Mouse (Mus musculus): ENCODE results near the gene Nudcd3.
"Not testable (repeated sequence)": the region's sequence is repeated elsewhere in the genome, so short reads cannot be mapped to it uniquely, and the experiment has no call there.

Nudcd3 gene

DNA sequence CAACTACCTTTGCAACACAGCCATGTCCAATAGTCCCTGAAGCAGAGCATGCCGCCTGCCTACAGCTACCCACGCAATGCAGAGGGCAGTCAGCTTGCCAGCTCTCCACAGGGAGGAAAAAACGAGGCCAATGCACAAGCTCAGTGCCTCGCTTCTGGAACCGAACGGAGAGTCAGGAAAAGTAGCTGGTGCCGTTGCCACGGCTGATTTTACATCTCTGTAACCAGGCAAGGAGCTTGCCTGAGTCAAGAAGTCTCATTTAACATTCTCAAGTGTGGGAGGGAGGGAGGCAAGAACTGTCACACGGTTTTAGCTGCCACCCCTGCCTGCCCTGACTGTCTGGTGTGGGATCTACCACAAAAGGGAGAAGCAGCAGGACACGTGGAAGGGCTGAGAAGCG, 79.6 kb downstream of the Nudcd3 start:
- no peak for DNase-seq

DNA sequence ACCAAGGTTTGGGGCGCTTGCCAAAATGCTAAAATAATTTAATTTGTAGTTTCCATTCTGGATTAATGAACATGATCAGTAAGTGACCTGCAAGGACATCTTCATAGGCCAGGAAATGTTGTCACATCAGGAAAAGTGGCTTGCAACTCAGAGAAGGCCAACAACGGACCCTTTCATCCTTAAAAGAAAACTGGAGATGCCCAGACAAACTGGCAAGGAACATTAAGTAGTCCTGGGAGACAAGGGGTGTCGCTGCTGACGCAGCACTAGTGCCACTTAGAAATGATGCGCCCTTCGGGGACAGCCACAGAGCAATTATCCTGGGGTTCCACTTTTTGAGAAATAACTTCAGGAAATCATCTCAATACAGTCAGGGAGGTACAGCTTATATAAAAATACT, 80.2 kb downstream of the Nudcd3 start:
- no peak for DNase-seq

DNA sequence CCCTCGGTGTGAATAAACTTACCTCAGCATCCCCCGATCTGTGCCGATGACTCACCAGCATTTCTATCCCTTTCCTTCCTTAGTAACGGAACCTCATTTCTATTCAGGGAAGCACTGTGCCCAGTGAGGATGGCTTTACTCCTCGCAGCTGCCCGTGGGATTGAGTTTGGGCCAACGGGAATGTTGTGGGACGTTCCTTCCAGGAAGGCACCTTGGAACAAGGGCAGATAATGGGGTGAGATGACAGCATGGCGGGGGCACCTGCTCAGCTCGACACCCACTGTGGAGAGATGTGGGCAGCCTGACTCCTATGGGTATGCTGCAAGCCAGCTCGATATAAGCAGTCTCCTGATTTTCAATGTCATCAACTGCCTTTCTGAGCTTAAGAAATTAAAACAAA, 80.9 kb downstream of the Nudcd3 start:
- no peak for DNase-seq

DNA sequence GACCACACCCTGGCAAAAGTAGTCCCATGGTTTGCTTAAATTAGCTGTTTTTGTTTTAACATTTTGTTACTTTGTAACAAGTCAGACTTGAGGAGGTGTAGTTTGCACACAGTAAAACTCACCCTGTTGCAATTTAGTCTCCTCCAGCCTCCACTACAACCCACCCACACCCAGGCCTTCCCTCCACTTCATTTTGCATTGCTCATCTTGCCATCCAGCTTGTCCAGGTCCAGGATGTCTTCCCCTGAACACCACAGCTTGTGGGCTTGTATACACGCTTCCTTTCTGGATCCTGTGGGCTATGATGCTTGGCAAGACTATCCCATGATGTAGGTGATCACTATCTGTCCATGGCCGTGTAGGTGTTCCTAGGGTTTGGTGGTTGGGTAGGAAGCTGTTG, 82.3 kb downstream of the Nudcd3 start:
- DNase-seq = no peak

DNA sequence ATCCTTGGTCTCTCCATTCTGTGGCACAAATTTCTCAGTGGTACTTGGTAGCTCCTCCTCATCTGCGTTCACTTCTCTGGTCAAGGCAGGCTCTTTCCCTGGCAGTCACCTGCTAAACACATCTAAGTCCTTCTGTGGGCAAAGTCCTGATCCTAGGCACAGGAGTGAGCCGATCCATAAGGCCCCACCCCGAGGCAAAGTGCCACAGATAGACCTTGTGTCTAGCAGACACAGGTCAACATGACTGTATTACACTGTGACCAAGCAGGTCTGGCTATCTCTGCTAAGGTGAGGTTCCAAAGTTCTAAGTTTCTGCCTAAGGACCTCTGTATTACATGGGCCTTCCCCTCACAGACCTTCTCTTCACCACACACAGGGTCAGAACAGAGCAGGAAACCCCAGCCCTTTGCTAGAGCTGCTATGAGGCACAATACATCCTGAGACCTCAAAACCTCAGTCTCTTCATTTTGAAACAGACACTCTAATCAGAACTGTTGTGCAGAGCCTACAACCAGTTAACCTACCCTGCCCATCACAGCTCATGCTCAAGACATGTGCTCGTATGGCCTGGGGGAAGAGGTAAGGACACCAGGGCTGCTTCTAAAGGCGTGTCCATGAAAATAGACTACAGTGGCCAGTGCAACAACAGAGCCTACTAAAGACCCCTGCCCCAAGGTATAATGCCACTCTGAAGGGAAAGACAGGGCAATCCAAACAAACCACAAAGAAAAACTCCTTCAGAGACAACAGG, 88.3 kb downstream of the Nudcd3 start:
- DNase-seq = no peak

DNA sequence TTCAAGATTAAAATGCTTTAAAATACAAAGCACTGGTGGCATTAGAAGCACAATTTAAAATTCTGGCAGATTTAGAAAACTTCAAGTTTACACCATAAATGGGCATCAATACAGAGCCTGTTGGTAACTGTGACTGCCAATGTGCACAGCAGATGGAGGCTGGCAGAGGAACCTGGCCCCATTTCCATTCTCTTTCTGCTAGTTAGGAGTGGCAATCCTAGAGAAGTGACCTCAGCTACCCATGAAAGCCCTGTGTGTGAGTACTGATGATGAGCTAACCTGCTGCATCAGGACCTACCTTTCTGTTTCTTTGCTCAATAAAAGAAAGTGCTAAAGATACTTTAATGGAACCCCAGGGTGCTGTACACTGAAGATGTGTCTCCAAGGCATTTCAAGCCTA, 90.2 kb downstream of the Nudcd3 start:
- DNase-seq = no peak

DNA sequence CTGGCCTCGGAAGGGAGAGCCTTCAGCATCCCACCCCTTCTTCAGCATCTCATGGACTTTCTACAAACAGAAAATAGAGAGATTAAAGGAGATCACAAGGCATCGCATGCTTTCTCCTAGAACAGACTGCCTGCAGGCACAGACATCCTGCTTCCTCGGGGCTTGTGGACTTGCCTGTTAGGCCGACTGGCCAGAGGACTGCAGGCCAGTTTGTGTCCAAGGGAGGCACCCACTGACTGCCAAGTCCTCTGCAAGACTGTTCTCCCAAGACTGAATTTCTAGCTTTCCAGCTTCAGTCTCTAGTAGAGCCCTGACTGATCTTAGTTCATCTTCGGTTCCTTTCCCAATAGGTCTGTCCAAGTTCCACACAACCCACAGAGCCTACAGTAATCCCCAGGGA, 91.9 kb downstream of the Nudcd3 start:
- DNase-seq = no peak

DNA sequence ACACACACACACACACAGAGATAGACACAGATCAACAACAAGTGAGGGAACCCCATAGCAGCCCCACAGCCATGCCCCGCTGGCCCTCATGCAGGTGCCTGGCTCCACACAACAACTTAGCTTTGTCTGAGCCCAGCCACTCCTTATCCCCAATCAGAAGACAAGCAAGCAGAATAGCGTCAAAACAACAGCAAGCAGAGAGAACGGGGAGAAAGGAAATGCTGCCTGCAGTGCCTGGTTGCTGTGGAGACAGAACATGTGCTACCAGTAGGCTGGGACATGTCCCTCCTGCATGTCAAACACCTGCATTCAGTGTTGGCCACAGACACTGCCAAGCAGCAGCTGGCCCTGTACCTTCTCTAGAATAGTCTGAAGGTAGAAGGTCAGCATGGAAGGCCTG, 92.5 kb downstream of the Nudcd3 start:
- no peak for DNase-seq

DNA sequence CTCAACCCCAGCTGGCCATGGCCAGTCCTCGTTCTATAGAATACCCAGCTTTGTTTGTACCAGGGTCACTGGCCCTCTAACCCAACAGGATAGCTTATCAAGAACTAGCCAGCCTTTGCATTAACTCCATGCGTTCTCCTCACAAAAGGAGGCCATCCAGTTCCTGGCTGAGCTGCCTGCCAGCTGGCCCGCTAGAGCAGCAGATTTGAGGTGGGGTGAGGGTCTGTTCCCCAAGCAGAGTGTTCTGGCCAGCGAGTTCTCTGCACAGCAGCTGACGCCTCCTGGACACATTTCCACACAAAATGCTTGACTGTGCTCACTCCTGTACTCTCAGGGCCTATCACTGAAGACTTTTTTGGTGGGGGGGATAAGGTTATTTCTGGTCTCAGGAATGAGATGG, 95.5 kb downstream of the Nudcd3 start:
- no peak for DNase-seq

DNA sequence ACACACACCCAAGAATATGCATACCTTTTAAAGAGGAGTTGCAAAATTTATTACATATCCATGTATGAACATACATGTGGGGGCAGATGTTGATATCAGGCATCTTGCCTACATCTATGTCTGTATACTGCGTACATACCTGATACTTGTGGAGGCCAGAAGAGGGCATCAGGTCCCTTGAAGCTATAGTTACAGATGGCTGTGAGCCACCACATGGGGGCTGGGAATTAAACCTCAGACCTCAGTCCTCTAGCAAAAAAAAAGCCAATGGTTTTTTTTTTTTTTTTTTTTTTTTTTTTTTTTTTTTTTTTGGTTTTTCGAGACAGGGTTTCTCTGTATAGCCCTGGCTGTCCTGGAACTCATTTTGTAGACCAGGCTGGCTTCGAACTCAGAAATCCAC, 103.6 kb downstream of the Nudcd3 start:
- DNase-seq = not testable (repeated sequence)

DNA sequence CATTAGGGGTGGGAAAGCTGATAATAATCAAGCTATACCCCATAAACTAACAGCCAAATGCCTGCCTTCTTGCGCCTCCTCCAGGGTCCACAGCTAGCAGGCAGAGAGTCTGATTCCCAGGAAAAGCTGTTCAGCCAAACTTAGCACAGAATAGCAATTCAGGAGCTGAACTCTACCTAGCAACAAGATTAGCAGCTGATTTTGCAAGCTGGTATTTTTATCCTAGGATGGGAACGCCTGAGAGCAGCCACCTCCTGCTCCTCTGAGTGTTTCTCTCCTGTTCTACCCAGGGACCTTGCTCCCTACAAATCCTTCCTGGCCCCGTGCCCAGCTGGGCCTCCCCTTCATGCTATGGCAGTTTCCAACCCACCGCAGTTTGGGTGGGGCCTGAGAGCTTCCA, 113.2 kb downstream of the Nudcd3 start:
- DNase-seq = no peak

DNA sequence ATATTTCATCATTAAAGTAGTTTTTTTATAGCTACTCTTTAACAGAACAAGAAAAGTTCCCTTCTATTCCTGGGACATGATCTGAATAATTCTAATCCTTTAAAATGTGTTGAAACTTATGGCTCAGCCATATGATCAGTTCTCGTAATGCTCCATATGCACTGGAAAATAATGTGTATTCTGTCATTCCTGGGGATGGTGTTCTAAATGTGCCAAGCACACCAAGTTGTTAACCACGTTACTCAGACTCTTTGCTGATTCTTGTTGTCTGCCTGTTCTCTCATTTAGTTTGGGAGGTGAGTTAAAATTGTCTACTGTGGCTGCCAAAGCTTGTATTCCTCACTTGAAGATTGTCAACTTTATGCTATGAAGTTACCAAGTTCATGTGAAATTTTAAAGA, 121.5 kb downstream of the Nudcd3 start:
- no peak for DNase-seq

DNA sequence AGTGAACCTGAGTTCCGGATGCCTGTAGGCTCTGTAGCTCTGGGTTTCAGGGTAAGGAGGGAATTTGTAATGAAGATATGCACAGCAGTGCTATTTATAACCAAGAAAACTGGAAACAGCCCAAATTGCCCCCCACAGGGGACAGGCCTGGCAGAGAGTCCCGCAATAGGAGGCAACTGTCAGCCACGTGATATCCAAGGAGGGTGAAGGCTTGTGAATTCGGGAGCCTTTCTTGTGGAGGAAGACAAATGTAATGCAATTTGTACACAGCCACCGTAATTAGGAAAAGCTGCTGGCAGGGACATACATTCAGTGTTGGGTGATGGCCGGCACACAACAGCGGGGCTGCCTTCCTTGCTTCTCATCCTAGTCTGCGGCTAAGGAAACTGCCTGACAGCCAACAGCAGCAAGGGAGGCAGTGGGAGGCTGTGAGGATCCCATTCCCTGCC, 124.6 kb downstream of the Nudcd3 start:
- no peak for DNase-seq

DNA sequence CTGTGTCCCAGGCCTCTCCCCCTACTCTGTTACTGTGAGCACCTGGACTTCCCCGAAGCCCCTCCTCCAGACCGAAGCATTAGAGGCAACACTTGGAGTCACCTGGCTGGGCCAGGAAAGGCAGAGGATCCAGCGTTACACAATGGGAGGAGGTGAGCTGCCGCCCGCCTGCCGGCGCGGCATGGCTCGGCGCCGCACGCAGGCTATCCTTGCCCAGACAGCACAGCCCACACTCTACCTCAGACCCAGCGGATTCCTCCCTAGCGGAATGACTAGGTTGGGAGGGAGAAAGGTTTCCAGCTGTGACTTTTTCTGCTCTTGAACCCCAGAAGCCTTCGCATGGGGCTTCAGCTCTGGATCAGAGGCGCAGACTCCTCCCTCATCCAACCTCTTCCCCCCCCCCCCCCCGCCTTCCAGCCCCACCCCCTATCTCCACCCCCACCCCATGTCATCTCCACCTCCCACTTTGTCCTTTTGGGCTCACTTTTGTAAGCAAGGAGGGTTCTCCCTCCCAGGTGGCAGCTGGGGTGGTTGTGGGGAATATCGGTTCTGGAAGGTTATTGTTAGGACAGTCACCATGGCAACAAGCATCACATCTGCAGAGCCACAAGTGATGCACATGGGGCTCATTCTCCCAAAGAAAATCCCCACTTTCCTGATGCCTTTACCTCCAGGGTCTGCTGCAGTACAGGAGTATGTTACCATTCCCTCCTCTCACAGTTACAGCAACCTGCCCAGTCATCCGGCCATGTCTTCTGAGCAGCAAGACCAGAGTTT, 131.8 kb downstream of the Nudcd3 start:
- no peak for DNase-seq

DNA sequence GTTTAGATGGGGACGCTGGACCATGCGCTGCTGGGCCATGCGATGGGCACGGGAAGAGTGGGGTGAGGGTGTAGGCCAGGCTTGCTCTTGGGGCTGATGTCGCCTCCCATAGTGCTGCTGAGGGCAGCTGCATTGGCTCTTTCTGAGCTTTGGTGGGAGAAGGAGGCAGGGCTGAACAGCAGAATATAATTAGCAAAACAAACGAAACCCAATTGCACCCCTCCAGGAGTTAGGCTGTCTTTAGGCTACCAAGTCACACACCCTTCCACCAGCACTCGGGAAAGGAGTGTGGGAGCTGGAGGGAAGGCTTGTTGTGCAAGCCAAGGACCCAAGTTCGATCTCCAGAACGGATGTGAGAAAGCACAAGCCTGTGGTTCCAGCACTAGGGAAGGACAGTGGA, 133.1 kb downstream of the Nudcd3 start:
- no peak for DNase-seq

DNA sequence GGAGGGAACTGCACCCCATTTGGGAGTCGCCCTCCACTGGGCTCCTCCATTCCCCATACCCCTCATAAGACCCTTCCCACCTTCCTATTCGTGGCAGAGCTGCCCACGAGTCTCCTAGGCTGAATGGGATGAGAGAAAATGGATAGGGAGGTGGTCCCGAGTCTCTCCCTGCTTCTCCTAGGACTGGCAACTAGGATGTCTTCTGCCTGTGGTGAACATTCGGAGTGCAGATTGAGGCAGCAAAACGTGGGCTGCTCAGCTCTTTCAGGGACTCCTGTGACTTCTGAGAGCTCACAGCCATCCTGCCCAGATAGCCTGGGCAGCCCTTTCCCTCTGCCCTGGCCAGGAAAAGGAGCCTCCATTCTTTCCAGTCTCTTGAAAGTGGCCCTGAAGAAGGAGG, 134.0 kb downstream of the Nudcd3 start, which contains the start of gene Camk2b:
Camk2b (minus strand) TSS at position 187 of the 400 bp plus-strand sequence.
- DNase-seq = no peak

DNA sequence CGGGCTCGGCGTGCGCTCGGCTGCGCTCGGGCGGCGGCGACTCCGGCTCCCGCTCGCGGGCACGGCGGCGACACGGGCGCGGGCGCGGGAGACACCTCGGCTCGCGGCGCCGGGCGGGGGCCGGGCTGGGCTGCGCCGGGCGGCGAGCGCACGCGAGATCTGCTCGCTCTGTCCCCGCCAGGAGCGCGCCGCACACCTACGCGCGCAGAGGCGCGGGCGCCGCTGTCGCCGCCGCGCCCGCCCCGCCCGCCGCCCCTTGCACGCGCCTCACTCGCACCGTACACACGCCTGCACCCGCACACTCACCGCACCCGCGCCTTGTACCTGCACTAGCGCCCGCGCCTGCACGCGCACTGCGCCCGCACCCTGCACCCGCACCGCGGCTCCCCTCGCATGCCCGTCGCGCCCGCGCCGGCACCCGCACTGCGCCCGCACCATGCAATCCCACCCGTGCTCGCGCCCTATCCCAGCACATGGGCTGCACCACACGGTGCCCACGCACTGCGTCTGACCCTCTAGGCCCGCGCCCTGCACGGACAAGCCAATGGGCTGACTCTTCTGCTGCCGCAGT, 134.6 kb downstream of the Nudcd3 start:
- DNase-seq = no peak

DNA sequence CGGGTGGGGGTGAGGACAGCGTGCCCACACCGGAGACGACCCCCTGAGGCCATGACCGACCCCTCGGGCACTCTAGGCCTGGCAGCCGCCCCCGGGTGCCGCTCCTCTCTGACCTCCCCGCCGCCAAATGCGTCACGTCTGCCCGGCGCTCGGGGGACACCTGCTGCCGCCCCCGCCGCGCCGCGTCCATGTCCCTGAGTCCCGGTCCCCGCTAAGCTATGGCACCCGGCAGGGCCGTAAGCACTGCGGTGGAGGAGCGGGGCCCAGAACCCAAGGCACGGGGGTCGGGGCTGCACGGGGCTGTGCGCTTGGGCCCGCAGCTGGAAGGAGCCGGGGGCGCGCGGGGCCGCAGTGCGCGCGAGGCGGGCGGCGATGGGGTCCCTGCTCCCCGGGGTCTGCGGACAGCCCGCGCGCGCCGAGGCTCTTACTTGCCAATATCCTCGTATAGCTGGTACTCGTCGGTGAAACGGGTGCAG, 135.1 kb downstream of the Nudcd3 start:
- no peak for DNase-seq

DNA sequence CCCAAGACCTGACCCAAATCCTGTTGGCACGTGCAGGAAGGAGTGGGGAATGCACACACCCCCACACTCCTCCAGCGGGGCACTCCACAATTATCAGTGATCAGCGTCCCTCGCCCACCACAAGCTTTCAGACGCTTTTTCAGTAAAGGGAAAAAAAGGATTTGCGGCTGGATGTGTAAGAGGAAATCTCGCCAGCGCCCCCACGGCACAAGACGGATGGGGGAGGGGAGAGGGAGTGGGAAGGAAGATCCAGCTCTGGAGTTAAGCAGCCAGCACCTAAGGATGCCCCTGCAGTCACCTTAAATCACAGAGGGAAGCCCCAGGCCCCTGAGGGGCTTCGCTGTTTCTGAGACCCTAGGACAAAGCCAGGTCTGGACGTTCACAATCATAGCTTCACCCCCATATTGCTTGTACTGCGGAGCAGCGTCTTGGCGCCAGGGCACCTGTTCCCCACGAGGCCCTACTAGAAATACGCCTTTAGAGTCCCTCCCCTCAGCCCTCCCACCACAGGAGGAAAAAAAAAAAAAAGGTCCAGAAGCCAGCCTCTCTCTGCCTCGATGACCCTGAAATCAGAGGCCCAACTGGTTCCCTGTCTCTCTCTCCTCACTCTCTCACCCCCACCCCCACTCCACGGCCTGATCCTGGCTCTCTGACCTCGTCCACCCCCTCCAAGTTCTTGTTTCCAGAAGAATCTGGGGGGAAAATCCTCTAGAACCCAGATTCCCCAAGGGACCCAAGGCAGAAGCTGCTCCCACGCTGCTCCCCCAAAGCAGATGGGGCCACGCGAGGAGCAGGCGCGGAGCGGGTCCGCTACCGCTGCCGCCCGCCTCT, 135.8 kb downstream of the Nudcd3 start:
- DNase-seq = no peak

DNA sequence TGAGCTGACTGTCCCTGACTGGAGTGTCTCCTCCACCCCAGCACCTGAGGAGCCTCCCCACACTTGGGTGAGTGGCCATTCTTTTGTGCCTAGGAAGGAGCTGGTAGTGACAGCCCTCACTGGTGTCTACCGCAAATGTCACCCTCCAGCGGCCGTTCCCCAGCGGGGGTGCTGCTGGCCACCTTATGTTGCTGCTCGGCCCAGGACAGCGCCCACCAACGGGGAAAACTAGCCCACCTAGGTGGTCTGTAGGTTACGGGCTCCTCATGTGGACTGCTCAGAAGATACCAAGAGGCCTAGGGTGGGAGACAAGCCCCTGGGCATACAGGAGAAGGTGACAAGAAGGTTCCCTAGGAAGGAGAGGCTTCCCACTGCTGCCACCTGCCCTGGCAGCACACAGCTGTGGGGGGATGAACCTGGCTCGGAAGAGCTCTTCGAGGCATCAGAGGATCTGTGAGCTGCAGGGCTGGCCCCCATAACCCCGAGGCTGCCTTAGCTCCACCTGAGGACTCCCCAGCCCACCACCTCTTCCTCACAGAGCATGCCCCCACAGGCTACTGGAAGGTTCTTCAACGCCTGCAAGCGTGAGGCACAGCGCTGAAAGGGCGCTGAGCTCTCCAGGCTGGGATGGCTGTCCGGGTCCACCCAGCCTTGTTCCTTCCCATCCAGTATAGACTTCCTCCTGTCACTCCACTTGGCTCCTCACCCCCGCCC, 136.6 kb downstream of the Nudcd3 start:
- no peak for DNase-seq

DNA sequence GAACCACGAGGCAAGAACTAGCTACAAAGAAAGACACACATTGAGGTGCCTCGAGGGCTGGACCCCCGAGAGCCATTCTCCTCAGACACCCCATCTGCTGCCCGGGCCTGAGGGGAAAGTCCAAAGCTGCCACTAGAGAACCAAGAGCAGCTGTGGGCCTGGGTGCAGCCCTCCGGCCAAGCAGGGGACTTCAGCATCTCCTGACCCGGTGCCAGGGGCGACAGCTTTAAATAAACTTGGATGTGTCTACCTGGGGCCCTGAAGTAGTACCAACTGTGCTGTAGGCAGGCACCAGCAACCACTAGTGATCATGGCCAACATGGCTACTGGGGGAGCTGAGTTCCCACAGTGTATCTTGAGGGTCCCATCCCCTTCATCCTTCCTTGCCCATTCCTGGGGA, 137.2 kb downstream of the Nudcd3 start:
- no peak for DNase-seq

DNA sequence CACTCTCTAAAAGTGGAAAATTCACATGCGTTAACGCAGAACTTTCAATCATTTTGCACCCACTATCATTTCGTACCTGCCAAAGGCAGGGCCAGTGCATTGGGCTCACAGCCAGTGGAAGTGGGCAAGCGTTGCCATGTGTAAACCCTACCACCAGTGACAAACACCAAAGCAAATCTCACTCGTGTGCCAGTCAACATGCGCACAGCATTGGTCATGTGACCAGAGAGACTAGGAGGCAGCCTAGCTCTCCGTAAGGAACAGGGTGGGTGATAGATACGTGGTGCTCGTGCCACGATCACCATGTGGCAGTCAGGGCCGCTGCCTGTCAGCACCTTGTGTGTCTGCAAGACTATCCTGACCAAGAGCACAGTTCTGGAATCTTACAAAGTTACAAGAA, 137.9 kb downstream of the Nudcd3 start:
- DNase-seq = no peak

Data from kidney, adult 18-20 months (tissue).